Mouse (Mus musculus) brain, embryonic 14.5 days (tissue): ENCODE results near the gene Zfp385c. TPM values are rescaled to one million over a fixed set of nuclear protein-coding genes. Genes with fewer than 3 reads are reported as not detected.
A peak's percentile ranks its signal among the peaks of the same experiment; 100 is the strongest.

Experiments used
- DNase-seq: peaks from one replicate; pipeline ENCODE4 v3.0.0-alpha.2; 2011; ENCODE audit warnings: low read depth
- CTCF ChIP-seq: fragments of 200-500 bp; IDR thresholded peaks from 2 replicates; pipeline ENCODE4 v1.5.1; 2012; ENCODE audit warnings: inconsistent platforms, mild to moderate bottlenecking, moderate library complexity, borderline replicate concordance; ENCODE audit not compliant: insufficient read depth, insufficient read length; ENCODE audit errors: extremely low read depth
- POLR2A ChIP-seq: fragments of 200-500 bp; IDR thresholded peaks from 2 replicates; pipeline ENCODE4 v1.6.1; 2012; ENCODE audit warnings: mild to moderate bottlenecking, inconsistent platforms, borderline replicate concordance; ENCODE audit not compliant: poor library complexity, insufficient read depth, insufficient read length, severe bottlenecking; ENCODE audit errors: extremely low read depth
- polyA plus RNA-seq: library from polyadenylated mRNA; depleted of rRNA; stranded (reverse); fragments of >200 nt; gene quantifications from 2 replicates; pipeline ENCODE4 v1.2.3, GENCODE M21; 2012

Gene Zfp385c
- polyA plus RNA-seq, 1 experiment = 0.63 TPM

GRCm38 (mm10) chr11:100703851-100704531, 11.7 kb upstream of the Zfp385c start, which contains the start of gene Dhx58:
Gene Dhx58 (minus strand): TSS chr11:100704271.
- DNase-seq = no peak
- TF ChIP-seq CTCF (no peak), POLR2A (no peak)

- no peak for TF ChIP-seq POLR2A
- no peak for TF ChIP-seq CTCF
- no peak for DNase-seq
Observed at GRCm38 (mm10) chr11:100703366-100703765, 11.1 kb upstream of the Zfp385c start.

- DNase-seq = no peak
- TF ChIP-seq CTCF = no peak
- no peak for TF ChIP-seq POLR2A
Observed at GRCm38 (mm10) chr11:100702906-100703305, 10.7 kb upstream of the Zfp385c start.

GRCm38 (mm10) chr11:100702081-100702851, 10.0 kb upstream of the Zfp385c start:
- DNase-seq = peak; percentile 89
- TF ChIP-seq POLR2A (no peak), CTCF (peak; percentile 84)

- no peak for TF ChIP-seq CTCF
Observed at GRCm38 (mm10) chr11:100701301-100701700, 9.0 kb upstream of the Zfp385c start.

GRCm38 (mm10) chr11:100700710-100701109, 8.5 kb upstream of the Zfp385c start:
- no peak for DNase-seq
- TF ChIP-seq CTCF (no peak), POLR2A (no peak)

More at GRCm38 (mm10) chr11:100701301-100701700, 9.0 kb upstream of the Zfp385c start:
- no peak for DNase-seq

GRCm38 (mm10) chr11:100697921-100698320, 5.7 kb upstream of the Zfp385c start:
- no peak for DNase-seq
- TF ChIP-seq POLR2A (no peak), CTCF (no peak)

GRCm38 (mm10) chr11:100694926-100695325, 2.7 kb upstream of the Zfp385c start:
- TF ChIP-seq CTCF (peak; percentile 85), POLR2A (no peak)
- DNase-seq = peak; percentile 70

- TF ChIP-seq CTCF = no peak
- no peak for DNase-seq
Observed at GRCm38 (mm10) chr11:100693154-100693553, 899 bp upstream of the Zfp385c start.

- TF ChIP-seq POLR2A (no peak), CTCF (no peak)
- no peak for DNase-seq
Observed at GRCm38 (mm10) chr11:100690389-100690788, 1.9 kb downstream of the Zfp385c start.

- no peak for DNase-seq
Observed at GRCm38 (mm10) chr11:100688443-100688842, 3.8 kb downstream of the Zfp385c start.

GRCm38 (mm10) chr11:100687265-100687664, 5.0 kb downstream of the Zfp385c start:
- TF ChIP-seq POLR2A (no peak), CTCF (no peak)
- DNase-seq = no peak

More at GRCm38 (mm10) chr11:100688443-100688842, 3.8 kb downstream of the Zfp385c start:
- TF ChIP-seq CTCF (no peak), POLR2A (no peak)

- DNase-seq = no peak
- TF ChIP-seq POLR2A (no peak), CTCF (no peak)
Observed at GRCm38 (mm10) chr11:100685371-100685770, 6.9 kb downstream of the Zfp385c start.
